Comparison of ENCODE assay signal across 8 mouse cellular contexts in the genomic region with DNA sequence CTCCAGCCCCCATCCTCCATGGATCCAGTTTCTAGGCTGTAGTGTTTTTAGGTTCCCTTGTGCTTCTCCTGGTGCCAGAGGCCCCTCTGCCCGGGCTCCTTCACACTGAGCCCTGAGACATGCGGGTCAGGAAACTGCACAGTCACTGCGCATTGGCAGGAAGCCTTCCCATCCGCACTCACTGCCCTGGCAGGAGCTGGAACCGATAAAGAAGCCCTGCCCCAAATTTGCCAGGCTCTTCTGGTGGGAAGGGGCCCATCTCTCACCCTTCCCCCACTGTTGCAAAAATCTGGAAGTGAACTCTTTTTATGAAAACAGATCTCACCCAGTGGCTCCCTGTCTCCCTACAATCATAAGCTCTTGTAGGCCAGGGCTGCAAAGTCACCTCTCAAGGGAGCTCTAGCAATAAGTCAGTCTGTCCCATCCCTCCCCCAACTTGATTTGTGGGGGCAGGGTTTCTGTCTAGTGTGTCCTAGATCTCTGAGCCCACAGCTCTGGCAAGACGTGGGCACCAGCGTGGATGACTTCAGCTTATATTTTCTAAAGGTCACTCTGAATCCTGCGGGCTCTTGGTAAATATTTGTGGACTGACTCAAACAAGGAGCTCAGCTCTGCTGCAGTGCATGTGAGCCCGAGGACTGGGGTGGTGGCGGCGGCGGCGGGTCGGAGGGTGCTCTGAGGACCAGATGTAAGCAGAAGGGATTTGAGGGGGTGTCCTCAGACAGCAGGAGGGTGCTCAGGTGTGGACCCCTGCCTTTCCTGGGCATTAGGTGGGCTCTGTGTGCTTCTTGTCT. TPM values are rescaled to one million over a fixed set of nuclear protein-coding genes. Genes with fewer than 3 reads are reported as not detected.
DNase-seq lines count a peak whose midpoint lies in the region; ATAC-seq lines count a peak whose summit lies in the region.

No protein-coding gene starts in this region.

- H3K36me3 ChIP-seq in midbrain, embryonic 10.5 days, result peaks cover 18% of the 10 kb centered on the region
- no peaks in the 10 kb centered on the region for H3K36me3 ChIP-seq in stomach, embryonic 16.5 days (ENCODE audit: control insufficient read depth, insufficient read depth, low read length)

- H3K27ac ChIP-seq in midbrain, embryonic 10.5 days (replicated peaks), result peak overlapping the region; percentile 95
- H3K27ac ChIP-seq in stomach, embryonic 16.5 days (ENCODE audit: low read length), result peak overlapping the region; percentile 100

- DNase-seq in gastrocnemius, adult 18-20 months (ENCODE audit: low spot score), result peak; percentile 89
- no peak for DNase-seq in gastrocnemius, postnatal 4 days (ENCODE audit: low spot score in 2 of 2)
- peak; percentile 90 for DNase-seq in adrenal gland, postnatal 36 days
- DNase-seq in fibroblast of lung, adult 2 months (ENCODE audit: low read depth), result peak; percentile 85
- DNase-seq in heart, postnatal 4 days, result peak; percentile 78
- peak; percentile 58 for DNase-seq in left cerebral cortex, postnatal 4 days
- DNase-seq in midbrain, embryonic 10.5 days (ENCODE audit: low spot score), result no peak

- H3K4me2 ChIP-seq in stomach, embryonic 16.5 days (ENCODE audit: low read depth, low read length), result peak overlapping the region; percentile 80

- peak overlapping the region; percentile 76 for H3K9ac ChIP-seq in stomach, embryonic 16.5 days (ENCODE audit: low read length)

- ATAC-seq in stomach, embryonic 16.5 days (ENCODE audit: insufficient read depth, low FRiP score), result no peak

- no peaks in the 10 kb centered on the region for H3K27me3 ChIP-seq in midbrain, embryonic 10.5 days (ENCODE audit: low read depth, poor library complexity, severe bottlenecking)
- H3K27me3 ChIP-seq in stomach, embryonic 16.5 days (ENCODE audit: control insufficient read depth, insufficient read depth, low read length), result no peaks in the 10 kb centered on the region

- H3K4me1 ChIP-seq in midbrain, embryonic 10.5 days, result peaks cover 81% of the 10 kb centered on the region
- H3K4me1 ChIP-seq in stomach, embryonic 16.5 days (ENCODE audit: control insufficient read depth, insufficient read depth, low read length), result peaks cover 65% of the 10 kb centered on the region

- 65% methylated on average over 14 of the region's 14 CpGs for WGBS in midbrain, embryonic 10.5 days
- 27% methylated on average over 14 of the region's 14 CpGs for WGBS in stomach, embryonic 16.5 days

- peak overlapping the region; percentile 49 for H3K4me3 ChIP-seq in midbrain, embryonic 10.5 days
- peak overlapping the region; percentile 32 for H3K4me3 ChIP-seq in stomach, embryonic 16.5 days (replicated peaks; ENCODE audit: low read length)

- no peaks in the 10 kb centered on the region for H3K9me3 ChIP-seq in midbrain, embryonic 10.5 days (replicated peaks)
- no peaks in the 10 kb centered on the region for H3K9me3 ChIP-seq in stomach, embryonic 16.5 days (replicated peaks; ENCODE audit: control insufficient read depth, low read length)

- intact Hi-C loops in left cerebral cortex, postnatal 4 days (cut with DNase I), result no loop called here

RNA-seq across cellular contexts. Expression of gene Frmd8, which starts 26.8 kb away (rescaled TPM):
- total RNA-seq in gastrocnemius, adult 18-20 months (2021), result 1 to 10 TPM; 2.9 to 3.2 TPM
- total RNA-seq in gastrocnemius, postnatal 4 days (2021), result 10 to 100 TPM; 16.2 to 16.7 TPM
- total RNA-seq in adrenal gland, postnatal 36 days (2021), result 10 to 100 TPM; 35.5 to 52.6 TPM
- 10 to 100 TPM; 18.6 to 20.9 TPM for total RNA-seq in heart, postnatal 4 days (2021)
- 10 to 100 TPM; 12.1 to 13.4 TPM for total RNA-seq in left cerebral cortex, postnatal 4 days (2021)
- polyA plus RNA-seq in midbrain, embryonic 10.5 days (2016; fragmentation: Nextera tagmentation; extraction: Ambion mirVana), result 33.8 and 34.9 TPM in 2 replicates
- 27.4 and 29.5 TPM in 2 replicates for polyA plus RNA-seq in stomach, embryonic 16.5 days (2015; fragmentation: Nextera tagmentation; extraction: Ambion mirVana)

RNA-seq across cellular contexts. Expression of gene Slc25a45, which starts 29.4 kb away (rescaled TPM):
- total RNA-seq in gastrocnemius, adult 18-20 months (2021), result under 1 TPM; 0.59 to 0.90 TPM
- 1 to 10 TPM; 3.7 to 3.8 TPM for total RNA-seq in gastrocnemius, postnatal 4 days (2021)
- 10 to 100 TPM in 1 of 2 experiments, 1 to 10 TPM in 1; 9.4 to 33.2 TPM for total RNA-seq in adrenal gland, postnatal 36 days (2021)
- total RNA-seq in heart, postnatal 4 days (2021), result 1 to 10 TPM; 5.4 to 6.2 TPM
- 1 to 10 TPM; 1.4 to 2.0 TPM for total RNA-seq in left cerebral cortex, postnatal 4 days (2021)
- 2.3 and 2.6 TPM in 2 replicates for polyA plus RNA-seq in midbrain, embryonic 10.5 days (2016; fragmentation: Nextera tagmentation; extraction: Ambion mirVana)
- polyA plus RNA-seq in stomach, embryonic 16.5 days (2015; fragmentation: Nextera tagmentation; extraction: Ambion mirVana), result 5.1 and 5.5 TPM in 2 replicates

RNA-seq across cellular contexts. Expression of gene Tigd3, which starts 45.7 kb away (rescaled TPM):
- under 1 TPM; 0.21 TPM for total RNA-seq in gastrocnemius, adult 18-20 months (2021)
- 1 to 10 TPM; 1.5 to 2.6 TPM for total RNA-seq in gastrocnemius, postnatal 4 days (2021)
- 1 to 10 TPM in 1 of 2 experiments, under 1 TPM in 1; 0.92 to 1.4 TPM for total RNA-seq in adrenal gland, postnatal 36 days (2021)
- 1 to 10 TPM; 2.0 TPM for total RNA-seq in heart, postnatal 4 days (2021)
- 10 to 100 TPM; 10.2 to 11.7 TPM for total RNA-seq in left cerebral cortex, postnatal 4 days (2021)
- 9.5 and 10.8 TPM in 2 replicates for polyA plus RNA-seq in midbrain, embryonic 10.5 days (2016; fragmentation: Nextera tagmentation; extraction: Ambion mirVana)
- 1.7 and 1.8 TPM in 2 replicates for polyA plus RNA-seq in stomach, embryonic 16.5 days (2015; fragmentation: Nextera tagmentation; extraction: Ambion mirVana)

Comparison
In these comparisons a context has a peak if more than half of its experiments do, and no peak if none do; other contexts are left out.
1. DNase-seq: peak in gastrocnemius, adult 18-20 months (single experiment), adrenal gland, postnatal 36 days (2 of 2), fibroblast of lung, adult 2 months (single experiment), heart, postnatal 4 days (single experiment) and left cerebral cortex, postnatal 4 days (single experiment); none in gastrocnemius, postnatal 4 days (0 of 2) and midbrain, embryonic 10.5 days (single experiment).